Mouse (Mus musculus) liver, embryonic 11.5 days (tissue): ENCODE results near the gene Ank. TPM values are rescaled to one million over a fixed set of nuclear protein-coding genes. Genes with fewer than 3 reads are reported as not detected.

Experiments
- ATAC-seq: fragments of 200-750 bp; cut with Nextera tagmentation; replicated peaks from 2 replicates; pipeline ENCODE4 v1.8.0; 2017; ENCODE audit warnings: moderate number of reproducible peaks, mild to moderate bottlenecking, moderate TSS enrichment, moderate library complexity; ENCODE audit not compliant: low FRiP score
- DNase-seq: peaks from one replicate; pipeline ENCODE4 v3.0.0-alpha.2; 2017; ENCODE audit warnings: low spot score
- H3K27ac ChIP-seq: fragments of 300-500 bp; sonication (generic); 2 replicates; pipeline ENCODE4 v1.5.1; 2014; ENCODE audit warnings: mild to moderate bottlenecking, low read depth, low read length, control low read depth
- H3K27me3 ChIP-seq: fragments of 300-500 bp; sonication (generic); replicated peaks from 2 replicates; pipeline ENCODE4 v1.6.1; 2014; ENCODE audit warnings: low read length, mixed read lengths; ENCODE audit not compliant: control insufficient read depth, insufficient read depth
- H3K36me3 ChIP-seq: fragments of 300-500 bp; sonication (generic); 2 replicates; pipeline ENCODE4 v1.6.1; 2014; ENCODE audit warnings: mild to moderate bottlenecking, low read length, moderate library complexity, mixed read lengths; ENCODE audit not compliant: control insufficient read depth, insufficient read depth
- H3K4me1 ChIP-seq: fragments of 300-500 bp; sonication (generic); replicated peaks from 2 replicates; pipeline ENCODE4 v1.6.1; 2014; ENCODE audit warnings: low read length, mixed read lengths; ENCODE audit not compliant: control insufficient read depth, insufficient read depth
- H3K4me2 ChIP-seq: fragments of 300-500 bp; sonication (generic); 2 replicates; pipeline ENCODE4 v1.6.1; 2014; ENCODE audit warnings: mild to moderate bottlenecking, control low read depth, moderate library complexity
- H3K4me3 ChIP-seq: fragments of 300-500 bp; sonication (generic); 2 replicates; pipeline ENCODE4 v1.5.1; 2014; ENCODE audit warnings: low read depth, low read length, control low read depth
- H3K9ac ChIP-seq: fragments of 300-500 bp; sonication (generic); 2 replicates; pipeline ENCODE4 v1.6.1; 2014; ENCODE audit warnings: low read depth, low read length, control low read depth
- H3K9me3 ChIP-seq: fragments of 300-500 bp; sonication (generic); 2 replicates; pipeline ENCODE4 v1.6.1; 2016; ENCODE audit warnings: low read length, inconsistent platforms, mixed read lengths; ENCODE audit not compliant: control insufficient read depth
- WGBS: fragments of 180-500 bp; shearing (Covaris S2); extraction: QIAGEN DNeasy Blood & Tissue Kit; methylation state at CpG from one replicate; pipeline ENCODE4 v1.1.7; 2014; 5-methylcytosine and 5-hydroxymethylcytosine counted together
- polyA plus RNA-seq: library from polyadenylated mRNA; unstranded; fragments of >200 nt; fragmentation: Nextera tagmentation; extraction: Ambion mirVana; gene quantifications from 2 replicates; pipeline ENCODE4 v1.2.1, GENCODE M21; 2014

Ank gene
- polyA plus RNA-seq, 1 experiment from 2014 or later: 13.1 TPM

DNA sequence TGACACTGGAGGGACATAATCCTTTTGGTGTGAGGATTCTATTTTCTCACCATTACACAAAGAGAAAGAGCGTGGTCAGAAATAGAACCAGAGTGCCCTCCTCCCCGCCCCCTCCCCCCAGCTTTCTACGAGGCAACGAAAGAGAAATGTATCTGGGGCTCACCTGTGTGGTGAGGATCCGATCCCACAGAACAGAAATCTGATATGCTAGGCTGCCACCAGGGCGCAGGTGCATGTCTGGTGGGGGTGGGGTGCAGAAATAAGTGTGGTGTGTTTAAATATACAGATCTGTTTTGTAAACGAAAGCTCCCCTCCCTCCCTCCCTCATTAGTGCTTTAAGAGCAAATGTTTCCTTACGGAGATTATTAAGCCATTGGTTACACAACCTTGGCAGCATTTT is 20.6 kb downstream of the Ank start:
- Histone ChIP-seq H3K4me3 (no peak overlapping the region), H3K27ac (no peak overlapping the region), H3K9ac (no peak overlapping the region), H3K4me2 (no peak overlapping the region), H3K36me3 (no peaks in the 10 kb centered on the region), H3K4me1 (peaks cover 25% of the 10 kb centered on the region), H3K27me3 (peaks cover 4% of the 10 kb centered on the region; the same call in 1 of the 2 replicates), H3K9me3 (no peaks in the 10 kb centered on the region)
- WGBS: 59% methylated on average over 8 of the region's 8 CpGs
- no peak for ATAC-seq
- no peak for DNase-seq

DNA sequence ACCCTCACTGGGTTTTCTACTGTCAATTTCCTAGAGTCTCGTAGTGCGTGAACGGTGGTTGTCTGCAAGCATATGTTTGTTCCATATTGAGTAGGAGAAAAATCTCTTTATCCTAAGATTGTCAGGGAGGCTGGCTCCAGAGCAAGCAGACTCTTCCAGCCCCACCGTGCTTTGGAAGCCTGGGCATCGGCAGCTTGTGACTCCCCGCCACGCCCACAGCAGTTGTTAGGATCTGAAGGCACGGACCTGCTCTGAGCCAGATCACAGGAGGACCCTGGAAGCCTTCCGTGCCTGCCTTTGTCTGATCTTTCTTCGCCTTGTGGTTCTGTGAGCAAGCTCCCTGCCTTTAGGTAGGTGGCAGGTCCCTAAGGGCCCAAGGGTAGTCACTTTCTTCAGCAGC is 21.6 kb downstream of the Ank start:
- no peak overlapping the region for H3K27ac ChIP-seq
- no peak for ATAC-seq
- no peaks in the 10 kb centered on the region for H3K36me3 ChIP-seq
- H3K4me2 ChIP-seq: no peak overlapping the region
- H3K27me3 ChIP-seq: peaks cover 4% of the 10 kb centered on the region; the same call in 1 of the 2 replicates
- no peak for DNase-seq
- peaks cover 32% of the 10 kb centered on the region for H3K4me1 ChIP-seq
- H3K4me3 ChIP-seq: no peak overlapping the region
- no peaks in the 10 kb centered on the region for H3K9me3 ChIP-seq
- no peak overlapping the region for H3K9ac ChIP-seq
- 56% methylated on average over 10 of the region's 10 CpGs for WGBS

DNA sequence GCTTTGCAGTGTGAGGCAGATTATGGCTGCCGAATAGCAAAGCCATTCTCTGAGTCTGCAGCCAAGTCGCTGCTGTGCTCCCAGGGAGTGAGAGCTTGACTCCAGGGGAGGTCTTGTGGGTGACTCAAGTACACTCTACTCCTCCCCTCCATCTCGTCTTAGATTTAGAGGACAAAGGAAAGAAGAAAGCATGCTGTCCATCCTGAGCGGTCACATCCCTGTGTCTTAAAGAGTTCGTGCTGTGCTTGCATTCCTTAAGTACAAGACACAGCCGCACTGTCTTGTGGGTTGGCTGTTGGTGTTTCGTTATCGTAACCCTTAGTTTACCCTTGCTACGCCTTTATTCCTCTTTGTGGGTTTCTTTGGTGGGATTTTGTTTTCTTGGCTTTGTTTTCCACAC is 24.2 kb downstream of the Ank start:
- H3K27ac ChIP-seq: no peak overlapping the region
- no peaks in the 10 kb centered on the region for H3K9me3 ChIP-seq
- H3K36me3 ChIP-seq: no peaks in the 10 kb centered on the region
- WGBS: 83% methylated on average over 9 of the region's 9 CpGs
- H3K27me3 ChIP-seq: peaks cover 4% of the 10 kb centered on the region; the same call in 1 of the 2 replicates
- DNase-seq: no peak
- ATAC-seq: no peak
- H3K4me3 ChIP-seq: no peak overlapping the region
- H3K9ac ChIP-seq: no peak overlapping the region
- H3K4me2 ChIP-seq: no peak overlapping the region
- peaks cover 47% of the 10 kb centered on the region for H3K4me1 ChIP-seq

DNA sequence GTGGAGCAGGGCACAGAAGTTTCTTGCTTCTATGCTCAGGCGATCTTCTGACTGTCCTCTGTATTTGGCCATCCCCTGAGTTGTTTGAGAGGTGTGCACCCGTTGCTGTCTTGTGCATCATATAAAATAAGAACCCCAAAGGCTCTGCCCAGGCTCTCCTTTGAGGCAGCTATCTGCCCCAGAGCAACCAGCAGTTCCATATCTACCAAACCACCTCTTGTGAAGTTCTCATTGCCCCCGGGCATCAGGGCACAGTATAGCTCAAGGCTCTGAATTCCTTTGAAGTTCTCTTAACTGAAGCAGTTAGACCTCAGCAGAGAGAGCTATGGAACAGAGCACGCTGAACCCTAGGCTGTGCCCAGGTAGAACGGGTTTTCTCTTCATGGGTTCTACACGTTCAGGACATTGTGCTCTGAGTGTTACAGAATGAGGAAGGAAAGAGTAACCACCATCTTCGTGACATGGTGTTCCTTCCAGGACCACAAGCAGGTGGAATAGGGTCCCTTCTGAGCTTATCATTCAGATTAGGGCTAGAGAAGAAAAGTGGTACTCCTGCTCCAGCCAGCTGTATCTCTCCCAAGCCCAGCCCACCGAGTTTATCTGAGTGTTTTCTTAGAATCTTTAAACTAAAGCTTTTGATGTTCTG is 25.1 kb downstream of the Ank start:
- peak; percentile 30 for ATAC-seq
- WGBS: 50% methylated on average over 8 of the region's 8 CpGs

DNA sequence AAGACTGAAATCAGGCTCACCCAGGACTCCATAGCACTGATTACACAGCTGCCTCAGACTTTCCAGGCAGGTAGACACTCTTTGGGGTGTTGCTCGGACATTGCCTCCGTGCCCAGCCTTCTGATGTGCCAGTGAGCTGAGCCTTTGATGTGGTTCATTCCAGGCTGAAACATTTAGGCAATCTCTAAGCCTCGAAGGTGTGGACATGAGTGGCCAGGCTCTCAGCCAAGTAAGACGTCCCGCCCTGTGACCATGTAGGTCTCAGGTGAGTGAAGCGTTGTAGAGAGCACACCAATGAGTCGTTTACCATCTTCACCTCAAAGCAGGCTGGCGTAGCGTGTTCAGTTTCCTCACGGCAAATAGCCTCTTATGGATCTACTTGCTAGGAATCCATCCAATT is 25.7 kb downstream of the Ank start:
- WGBS: 82% methylated on average over 10 of the region's 10 CpGs

More for the DNA sequence above, 25.1 kb downstream of the Ank start:
- peaks cover 4% of the 10 kb centered on the region; the same call in 1 of the 2 replicates for H3K27me3 ChIP-seq
- no peaks in the 10 kb centered on the region for H3K36me3 ChIP-seq
- H3K4me1 ChIP-seq: peaks cover 45% of the 10 kb centered on the region
- H3K4me3 ChIP-seq: no peak overlapping the region
- no peak overlapping the region for H3K4me2 ChIP-seq
- DNase-seq: no peak
- no peak overlapping the region for H3K27ac ChIP-seq
- no peaks in the 10 kb centered on the region for H3K9me3 ChIP-seq
- no peak overlapping the region for H3K9ac ChIP-seq

DNA sequence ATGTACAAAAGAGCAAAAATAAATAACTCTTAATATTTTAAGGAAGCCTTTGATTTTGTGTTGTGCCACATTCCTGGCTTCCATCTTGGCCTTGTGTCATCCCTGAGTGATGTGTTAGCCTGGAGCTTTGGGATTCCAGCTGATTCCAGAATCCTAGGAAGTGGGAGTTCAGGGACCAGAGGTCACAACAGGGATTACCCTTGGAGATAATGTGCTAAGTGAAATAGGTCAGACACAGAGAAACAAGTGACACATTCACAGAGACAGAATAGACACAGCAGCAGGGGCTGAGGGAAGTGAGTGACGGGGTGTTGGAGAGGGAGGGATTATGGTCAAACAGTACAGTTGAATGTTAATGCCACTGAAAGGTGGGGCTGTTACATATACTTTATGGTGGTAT is 26.3 kb downstream of the Ank start:
- WGBS: 56% methylated on average over 1 of the region's 1 CpGs
- Histone ChIP-seq H3K4me1 (peaks cover 50% of the 10 kb centered on the region), H3K9ac (no peak overlapping the region), H3K4me2 (no peak overlapping the region), H3K27me3 (peaks cover 4% of the 10 kb centered on the region; the same call in 1 of the 2 replicates), H3K36me3 (no peaks in the 10 kb centered on the region), H3K9me3 (no peaks in the 10 kb centered on the region), H3K27ac (no peak overlapping the region), H3K4me3 (no peak overlapping the region)
- DNase-seq (no peak), ATAC-seq (no peak)

More for the DNA sequence above, 25.7 kb downstream of the Ank start:
- Histone ChIP-seq H3K27me3 (peaks cover 4% of the 10 kb centered on the region; the same call in 1 of the 2 replicates), H3K9me3 (no peaks in the 10 kb centered on the region), H3K4me3 (no peak overlapping the region), H3K36me3 (no peaks in the 10 kb centered on the region), H3K4me1 (peaks cover 48% of the 10 kb centered on the region), H3K4me2 (no peak overlapping the region), H3K9ac (no peak overlapping the region), H3K27ac (no peak overlapping the region)
- DNase-seq (no peak), ATAC-seq (no peak)

DNA sequence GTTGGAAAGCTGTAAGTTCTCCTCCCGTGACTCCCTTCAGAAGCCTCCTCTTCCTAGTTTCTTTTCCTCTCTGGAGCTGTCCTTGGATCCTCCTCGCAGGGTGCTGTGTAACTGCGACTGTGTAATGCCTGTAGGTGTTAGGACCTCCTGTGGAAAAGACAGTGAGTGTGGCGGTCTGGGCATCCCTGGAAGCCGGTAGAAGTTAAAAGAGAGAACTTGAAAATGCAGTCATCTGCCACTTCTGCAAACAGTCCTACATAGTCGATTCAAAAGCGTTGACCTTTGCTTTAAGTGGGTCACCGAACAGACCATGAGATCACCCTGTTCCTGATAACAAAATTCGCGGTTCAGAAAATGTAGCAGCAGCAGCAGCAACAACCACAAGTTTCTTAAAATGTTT is 27.0 kb downstream of the Ank start:
- Histone ChIP-seq H3K27me3 (peaks cover 2% of the 10 kb centered on the region; the same call in 1 of the 2 replicates), H3K4me3 (no peak overlapping the region), H3K4me2 (0 out of 2 replicates have a peak overlapping the region, but pooled peaks have one; percentile 1), H3K27ac (no peak overlapping the region), H3K9me3 (no peaks in the 10 kb centered on the region), H3K36me3 (no peaks in the 10 kb centered on the region), H3K9ac (no peak overlapping the region), H3K4me1 (peaks cover 53% of the 10 kb centered on the region)
- DNase-seq (no peak), ATAC-seq (no peak)
- WGBS: 34% methylated on average over 10 of the region's 10 CpGs

DNA sequence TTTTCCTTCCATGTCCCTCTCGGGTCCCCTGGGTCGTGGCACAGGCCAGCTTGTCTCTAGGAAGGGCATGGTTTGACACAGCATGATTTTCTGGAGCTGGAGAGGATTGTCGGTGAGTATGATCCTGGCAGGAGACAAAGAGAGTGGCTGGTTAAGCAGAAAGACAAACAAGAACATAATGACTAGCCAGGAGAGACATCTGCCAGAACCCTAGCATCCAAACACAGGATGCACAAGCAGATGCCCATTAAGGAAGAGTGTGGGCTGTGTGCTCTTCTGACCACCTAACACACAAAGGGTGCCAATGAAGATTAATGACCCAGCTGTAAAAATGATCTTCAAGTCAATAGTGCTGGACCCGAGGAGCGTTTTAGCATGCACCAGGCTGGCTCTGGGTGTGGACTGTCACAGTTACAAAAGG is 29.5 kb downstream of the Ank start:
- Histone ChIP-seq H3K4me2 (no peak overlapping the region), H3K9me3 (no peaks in the 10 kb centered on the region), H3K27me3 (no peaks in the 10 kb centered on the region), H3K4me3 (no peak overlapping the region), H3K4me1 (peaks cover 53% of the 10 kb centered on the region), H3K36me3 (no peaks in the 10 kb centered on the region), H3K9ac (no peak overlapping the region), H3K27ac (0 out of 2 replicates have a peak overlapping the region, but pooled peaks have one; percentile 29)
- no peak for ATAC-seq
- 57% methylated on average over 5 of the region's 5 CpGs for whole genome bisulfite sequencing
- DNase-seq: no peak
